ENCODE assay signal across 7 mouse cellular contexts in the genomic region with DNA sequence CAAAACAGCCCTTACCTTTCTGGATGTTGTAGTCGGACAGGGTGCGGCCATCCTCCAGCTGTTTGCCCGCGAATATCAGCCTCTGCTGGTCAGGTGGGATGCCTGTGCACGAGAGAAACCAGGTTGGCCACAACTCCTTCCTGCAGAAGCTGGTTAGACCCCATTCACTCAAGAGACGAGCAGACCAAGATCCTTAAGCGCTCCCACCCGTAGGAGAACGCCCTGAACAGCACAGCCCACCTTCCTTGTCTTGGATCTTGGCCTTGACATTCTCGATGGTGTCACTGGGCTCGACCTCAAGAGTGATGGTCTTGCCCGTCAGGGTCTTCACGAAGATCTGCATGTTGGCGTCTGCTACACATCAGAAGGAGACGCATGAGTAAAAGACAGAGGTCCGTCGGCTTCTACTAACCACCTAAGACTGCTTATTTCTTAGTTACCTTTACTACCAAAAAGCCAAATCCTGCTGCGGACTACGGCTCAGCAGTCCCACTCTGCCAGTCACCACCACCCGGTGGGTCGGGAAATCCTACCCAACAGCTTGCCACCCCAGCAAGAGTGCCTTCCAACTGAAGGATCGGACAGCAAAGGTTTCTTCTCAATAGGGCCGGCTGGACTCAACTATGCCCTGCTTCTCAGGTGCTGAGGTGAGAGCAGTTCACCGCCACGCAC. TPM values are rescaled to one million over a fixed set of nuclear protein-coding genes. Genes with fewer than 3 reads are reported as not detected.
A peak's percentile ranks its signal among the peaks of the same experiment; 100 is the strongest.
DNase-seq lines count a peak whose midpoint lies in the region; ATAC-seq and TF ChIP-seq lines count a peak whose summit lies in the region.

No protein-coding gene starts in this region.

- no peak for TF ChIP-seq POLR2A in small intestine, adult 2 months (IDR thresholded peaks at IDR 0.05; ENCODE audit: low read depth, low read length)

- no peaks in the 10 kb centered on the region for H3K9me3 ChIP-seq in megakaryocyte, embryonic 14.5 days
- H3K9me3 ChIP-seq in forebrain, embryonic 12.5 days = no peaks in the 10 kb centered on the region
- no peaks in the 10 kb centered on the region for H3K9me3 ChIP-seq in limb, embryonic 12.5 days

- H3K4me1 ChIP-seq in megakaryocyte, embryonic 14.5 days = peaks cover 82% of the 10 kb centered on the region
- H3K4me1 ChIP-seq in forebrain, embryonic 12.5 days = peaks cover 41% of the 10 kb centered on the region
- H3K4me1 ChIP-seq in limb, embryonic 12.5 days (replicated peaks) = peaks cover 29% of the 10 kb centered on the region
- peaks cover 26% of the 10 kb centered on the region for H3K4me1 ChIP-seq in small intestine, adult 2 months (ENCODE audit: control insufficient read depth, insufficient read depth, insufficient read length, low read length)

- H3K27me3 ChIP-seq in megakaryocyte, embryonic 14.5 days (replicated peaks) = no peaks in the 10 kb centered on the region
- peaks cover 7% of the 10 kb centered on the region for H3K27me3 ChIP-seq in forebrain, embryonic 12.5 days
- no peaks in the 10 kb centered on the region for H3K27me3 ChIP-seq in limb, embryonic 12.5 days
- H3K27me3 ChIP-seq in small intestine, adult 2 months (ENCODE audit: control insufficient read depth, insufficient read depth, low read length) = no peaks in the 10 kb centered on the region

- H3K9ac ChIP-seq in forebrain, embryonic 12.5 days = peak overlapping the region; percentile 98
- peak overlapping the region; percentile 97 for H3K9ac ChIP-seq in limb, embryonic 12.5 days (replicated peaks)

- H3K4me2 ChIP-seq in forebrain, embryonic 12.5 days = peak overlapping the region; percentile 97
- peak overlapping the region; percentile 99 for H3K4me2 ChIP-seq in limb, embryonic 12.5 days

- H3K36me3 ChIP-seq in megakaryocyte, embryonic 14.5 days (replicated peaks; ENCODE audit: low read length) = peaks cover 55% of the 10 kb centered on the region
- H3K36me3 ChIP-seq in forebrain, embryonic 12.5 days (replicated peaks) = peaks cover 47% of the 10 kb centered on the region
- peaks cover 48% of the 10 kb centered on the region for H3K36me3 ChIP-seq in limb, embryonic 12.5 days
- peaks cover 30% of the 10 kb centered on the region for H3K36me3 ChIP-seq in small intestine, adult 2 months (ENCODE audit: control insufficient read depth, insufficient read depth, low read length)

- DNase-seq in yolk sac, embryonic 10.5 days (ENCODE audit: low spot score) = no peak

- 18% methylated on average over 25 of the region's 25 CpGs for WGBS in forebrain, embryonic 12.5 days
- 12% methylated on average over 25 of the region's 25 CpGs for WGBS in limb, embryonic 12.5 days
- 5% methylated on average over 25 of the region's 25 CpGs for WGBS in small intestine, adult 2 months

- no peak for TF ChIP-seq CTCF in small intestine, adult 2 months (IDR thresholded peaks at IDR 0.05; ENCODE audit: extremely low read depth, insufficient read length, insufficient replicate concordance, low read depth, low read length)

- H3K27ac ChIP-seq in forebrain, embryonic 12.5 days = no peak overlapping the region
- H3K27ac ChIP-seq in limb, embryonic 12.5 days = peak overlapping the region; percentile 96
- H3K27ac ChIP-seq in small intestine, adult 2 months (ENCODE audit: insufficient read depth, low read depth, low read length) = peak overlapping the region; percentile 37; the same call in 1 of the 2 replicates

- peak overlapping the region; percentile 97 for H3K4me3 ChIP-seq in megakaryocyte, embryonic 14.5 days (replicated peaks)
- H3K4me3 ChIP-seq in forebrain, embryonic 12.5 days (replicated peaks) = peak overlapping the region; percentile 99
- H3K4me3 ChIP-seq in limb, embryonic 12.5 days (replicated peaks) = peak overlapping the region; percentile 99
- H3K4me3 ChIP-seq in small intestine, adult 2 months (ENCODE audit: low read depth, low read length) = peak overlapping the region; percentile 91

- ATAC-seq in megakaryocyte, adult 5-6 weeks (ENCODE audit: poor library complexity, severe bottlenecking) = no peak
- ATAC-seq in forebrain, embryonic 12.5 days (ENCODE audit: low FRiP score) = no peak
- ATAC-seq in limb, embryonic 12.5 days (ENCODE audit: insufficient number of reproducible peaks, insufficient read depth, low FRiP score, low TSS enrichment, low read depth) = no peak
- no peak for ATAC-seq in inflammation-experienced regulatory T-cells, adult 6 months

RNA-seq across cellular contexts. Expression of gene Uba52, which starts 1.2 kb away (rescaled TPM):
- polyA plus RNA-seq in megakaryocyte, embryonic 14.5 days (2012; ENCODE audit: insufficient read depth, low replicate concordance) = 499 and 989 TPM in 2 replicates
- total RNA-seq in megakaryocyte, adult 5-6 weeks (2015) = 2,237 and 2,370 TPM in 2 replicates
- total RNA-seq in megakaryocyte, adult 5-6 weeks (2017) = 4,162 and 4,635 TPM in 2 replicates
- polyA plus RNA-seq in forebrain, embryonic 12.5 days (2016; fragmentation: Nextera tagmentation; extraction: Ambion mirVana) = 692 and 734 TPM in 2 replicates
- 882 and 891 TPM in 2 replicates for polyA plus RNA-seq in limb, embryonic 12.5 days (2016; fragmentation: Nextera tagmentation; extraction: Ambion mirVana)
- polyA plus RNA-seq in small intestine, adult 2 months (2012; rRNA removed) = 606 and 770 TPM in 2 replicates
- polyA plus RNA-seq in inflammation-experienced regulatory T-cells, adult 6 months (2017; shearing (Covaris generic)) = 1,000 to 10,000 TPM; 2,608 to 4,221 (median 3,776) TPM

RNA-seq across cellular contexts. Expression of gene Rex1bd, which starts 2.9 kb away (rescaled TPM):
- 135 and 319 TPM in 2 replicates for polyA plus RNA-seq in megakaryocyte, embryonic 14.5 days (2012; ENCODE audit: insufficient read depth, low replicate concordance)
- total RNA-seq in megakaryocyte, adult 5-6 weeks (2015) = 40.4 and 47.5 TPM in 2 replicates
- 37.3 and 43.7 TPM in 2 replicates for total RNA-seq in megakaryocyte, adult 5-6 weeks (2017)
- 126 and 127 TPM in 2 replicates for polyA plus RNA-seq in forebrain, embryonic 12.5 days (2016; fragmentation: Nextera tagmentation; extraction: Ambion mirVana)
- polyA plus RNA-seq in limb, embryonic 12.5 days (2016; fragmentation: Nextera tagmentation; extraction: Ambion mirVana) = 142 and 151 TPM in 2 replicates
- 137 and 244 TPM in 2 replicates for polyA plus RNA-seq in small intestine, adult 2 months (2012; rRNA removed)
- 10 to 100 TPM; 67.7 to 85.1 (median 84.4) TPM for polyA plus RNA-seq in inflammation-experienced regulatory T-cells, adult 6 months (2017; shearing (Covaris generic))

RNA-seq across cellular contexts. Expression of gene Crlf1, which starts 16.5 kb away (rescaled TPM):
- not detected in 2 replicates for polyA plus RNA-seq in megakaryocyte, embryonic 14.5 days (2012; ENCODE audit: insufficient read depth, low replicate concordance)
- total RNA-seq in megakaryocyte, adult 5-6 weeks (2015) = not detected in 2 replicates
- total RNA-seq in megakaryocyte, adult 5-6 weeks (2017) = not detected in 2 replicates
- polyA plus RNA-seq in forebrain, embryonic 12.5 days (2016; fragmentation: Nextera tagmentation; extraction: Ambion mirVana) = 1.6 and 2.8 TPM in 2 replicates
- 82.4 and 105 TPM in 2 replicates for polyA plus RNA-seq in limb, embryonic 12.5 days (2016; fragmentation: Nextera tagmentation; extraction: Ambion mirVana)
- polyA plus RNA-seq in small intestine, adult 2 months (2012; rRNA removed) = 2.3 and 27.3 TPM in 2 replicates
- not detected for polyA plus RNA-seq in inflammation-experienced regulatory T-cells, adult 6 months (2017; shearing (Covaris generic))

RNA-seq across cellular contexts. Expression of gene Fkbp8, which starts 18.1 kb away (rescaled TPM):
- polyA plus RNA-seq in megakaryocyte, embryonic 14.5 days (2012; ENCODE audit: insufficient read depth, low replicate concordance) = 3,667 and 5,102 TPM in 2 replicates
- 75.1 and 75.3 TPM in 2 replicates for total RNA-seq in megakaryocyte, adult 5-6 weeks (2015)
- 146 and 166 TPM in 2 replicates for total RNA-seq in megakaryocyte, adult 5-6 weeks (2017)
- polyA plus RNA-seq in forebrain, embryonic 12.5 days (2016; fragmentation: Nextera tagmentation; extraction: Ambion mirVana) = 309 and 314 TPM in 2 replicates
- 280 and 286 TPM in 2 replicates for polyA plus RNA-seq in limb, embryonic 12.5 days (2016; fragmentation: Nextera tagmentation; extraction: Ambion mirVana)
- polyA plus RNA-seq in small intestine, adult 2 months (2012; rRNA removed) = 300 and 623 TPM in 2 replicates
- polyA plus RNA-seq in inflammation-experienced regulatory T-cells, adult 6 months (2017; shearing (Covaris generic)) = 100 to 1,000 TPM; 133 to 156 (median 138) TPM

RNA-seq across cellular contexts. Expression of gene Kxd1, which starts 18.3 kb away (rescaled TPM):
- 33.5 and 40.2 TPM in 2 replicates for polyA plus RNA-seq in megakaryocyte, embryonic 14.5 days (2012; ENCODE audit: insufficient read depth, low replicate concordance)
- 88.7 and 114 TPM in 2 replicates for total RNA-seq in megakaryocyte, adult 5-6 weeks (2015)
- 71.4 and 80.6 TPM in 2 replicates for total RNA-seq in megakaryocyte, adult 5-6 weeks (2017)
- 45.6 and 50.8 TPM in 2 replicates for polyA plus RNA-seq in forebrain, embryonic 12.5 days (2016; fragmentation: Nextera tagmentation; extraction: Ambion mirVana)
- polyA plus RNA-seq in limb, embryonic 12.5 days (2016; fragmentation: Nextera tagmentation; extraction: Ambion mirVana) = 50.3 and 50.7 TPM in 2 replicates
- 34.3 and 64.4 TPM in 2 replicates for polyA plus RNA-seq in small intestine, adult 2 months (2012; rRNA removed)
- 100 to 1,000 TPM; 138 to 187 (median 180) TPM for polyA plus RNA-seq in inflammation-experienced regulatory T-cells, adult 6 months (2017; shearing (Covaris generic))
